Mouse (Mus musculus) heart, postnatal 36 days (tissue): ENCODE results near the gene Cacnb3. TPM values are rescaled to one million over a fixed set of nuclear protein-coding genes. Genes with fewer than 3 reads are reported as not detected.

Experiments
- DNase-seq, 2 experiments: peaks; one replicate each; pipeline ENCODE4 v3.0.0; 2021 to 2022
- intact Hi-C: fragments of 180-260 bp; cut with DNase I; formaldehyde crosslinking; loops from one replicate; pipeline ENCODE4 v1.15.1; 2025
- total RNA-seq, 2 experiments: library from RNA; stranded (reverse); gene quantifications; 2 replicates each; pipeline ENCODE4 v1.2.3; 2021

The Cacnb3 gene
- total RNA-seq, 2 experiments from 2014 or later: 3.3 to 4.0 TPM

DNA sequence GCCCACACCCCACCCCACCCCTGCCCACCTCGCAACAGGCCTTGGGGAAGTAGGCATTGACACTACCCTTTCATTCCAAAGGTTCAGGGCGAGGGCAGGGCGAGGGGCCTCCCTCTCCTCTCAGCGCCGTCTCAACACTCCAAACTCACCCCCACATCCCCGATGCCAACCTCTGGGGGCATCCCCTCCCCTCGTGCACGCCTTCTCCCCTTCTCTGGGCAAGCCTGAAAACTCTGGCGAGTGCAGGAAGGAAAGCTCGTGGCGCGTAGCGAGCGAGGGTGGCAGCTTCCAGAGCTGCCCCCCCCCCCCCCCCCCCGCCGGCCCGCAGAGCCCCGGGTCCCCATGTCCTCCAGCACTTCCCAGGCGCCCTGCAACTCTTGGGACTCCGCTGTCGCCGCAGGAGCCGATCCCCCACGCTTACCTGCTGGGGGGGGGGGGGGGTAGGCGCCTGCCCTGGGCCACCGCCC, 21.8 kb upstream of the Cacnb3 start:
- DNase-seq: peak in 1 of 2 experiments; percentile 56
- intact Hi-C loops: no loop called here

DNA sequence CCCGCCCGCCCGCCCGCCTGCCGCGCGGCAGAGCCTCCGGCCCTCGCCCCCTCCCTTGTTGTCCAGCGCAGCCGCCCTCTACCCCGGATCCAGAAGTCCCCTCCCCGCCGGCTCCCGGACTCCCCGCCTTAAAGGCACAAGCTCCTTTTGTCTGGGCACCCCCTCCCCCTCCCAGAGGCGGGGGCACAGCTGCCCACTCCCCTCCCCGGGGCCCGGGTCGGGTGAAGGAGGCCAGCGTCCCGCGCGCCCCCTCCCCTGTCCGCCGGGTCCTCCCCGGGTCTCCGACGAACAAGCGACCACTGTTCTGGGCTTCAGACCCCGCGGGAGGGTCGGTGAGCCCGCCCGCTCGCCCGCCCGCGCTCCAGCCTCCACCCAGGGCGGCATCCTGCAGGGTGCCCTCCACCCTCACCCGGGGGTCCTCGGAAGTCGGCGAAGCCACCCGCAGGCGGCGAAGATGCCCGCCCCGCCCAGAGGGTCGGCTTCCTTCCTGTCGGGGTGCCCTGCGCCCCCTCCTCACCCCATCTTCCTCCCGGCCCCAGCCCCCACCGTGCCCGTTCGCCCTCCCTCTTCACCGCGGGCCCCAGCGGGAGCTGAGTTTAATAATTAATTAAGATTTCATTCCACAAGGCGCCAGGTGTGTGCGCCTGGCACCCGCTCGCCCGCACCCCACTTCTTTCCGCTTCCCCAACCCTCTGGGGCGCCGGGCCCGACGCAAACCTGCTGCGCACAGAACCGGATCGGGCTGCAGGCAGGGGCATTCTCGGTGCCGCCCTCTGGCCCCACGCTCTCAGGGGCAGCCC, 21.1 kb upstream of the Cacnb3 start, which contains the start of gene Adcy6:
Gene Adcy6, minus strand, starts transcription at position 746 of the 800 bp plus-strand sequence.
- intact Hi-C loops: no loop called here
- DNase-seq: peak; percentile 77 to 85

DNA sequence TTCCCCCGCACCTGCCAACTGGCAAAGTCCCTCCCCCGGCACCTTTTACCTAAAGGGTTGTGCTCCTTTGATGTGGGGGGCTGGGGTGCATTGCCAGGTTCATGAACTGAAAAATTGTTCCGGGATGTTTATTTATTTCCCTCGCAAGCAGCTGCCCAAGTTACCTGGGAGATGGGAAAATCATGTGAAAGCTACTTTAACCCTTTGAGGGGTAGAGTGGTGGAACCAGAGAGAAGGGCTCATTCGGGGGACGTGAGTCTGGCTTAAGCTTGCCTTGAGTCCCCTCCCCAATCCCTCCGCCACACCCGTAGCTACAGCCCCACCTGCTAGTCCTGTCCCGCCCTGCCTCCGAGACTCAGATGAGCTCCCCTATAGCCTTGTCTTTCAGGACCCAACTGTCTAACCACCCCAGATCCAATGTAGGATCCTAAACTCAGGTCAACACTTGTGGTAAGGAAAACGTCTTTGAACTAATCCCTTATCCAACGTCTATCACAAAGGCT, 20.5 kb upstream of the Cacnb3 start:
- DNase-seq: no peak
- intact Hi-C loops: no loop called here

DNA sequence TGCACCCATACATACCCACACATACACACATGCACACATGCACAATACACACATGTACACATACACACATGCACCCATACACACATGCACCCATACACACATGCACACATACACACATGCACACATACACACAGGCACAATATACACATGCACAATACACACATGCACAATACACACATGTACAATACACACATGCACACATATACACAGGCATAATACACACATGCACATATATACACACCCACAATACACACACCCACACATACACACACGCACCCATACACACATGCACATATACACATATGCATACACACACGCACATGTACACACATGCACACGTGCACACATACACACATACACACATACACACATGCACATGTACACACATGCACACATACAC, 18.4 kb upstream of the Cacnb3 start:
- intact Hi-C loops: no loop called here
- DNase-seq: no peak

DNA sequence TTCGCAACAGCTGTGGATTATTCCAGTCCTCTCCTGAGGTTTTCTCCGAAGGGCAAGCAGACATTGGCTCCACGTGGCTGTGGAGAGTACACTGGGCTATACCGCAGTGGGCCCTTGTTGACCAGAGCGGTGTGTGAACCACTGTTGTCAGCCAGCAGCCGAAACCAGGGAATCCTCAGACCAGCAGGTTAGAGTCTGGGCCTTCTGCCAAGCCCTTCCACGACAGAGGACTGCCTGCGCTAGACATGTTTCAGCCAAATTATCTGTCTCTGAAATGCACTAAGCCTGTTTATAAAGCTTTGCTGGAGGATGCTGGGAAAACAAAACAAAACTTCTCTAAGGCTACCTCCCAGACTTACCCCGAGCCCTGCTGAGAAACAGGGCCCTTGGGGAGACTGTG, 16.1 kb upstream of the Cacnb3 start:
- intact Hi-C loops: no loop called here
- DNase-seq: no peak

GRCm38 (mm10) chr15:98614971-98615370, 15.7 kb upstream of the Cacnb3 start:
- intact Hi-C loops: no loop called here
- no peak for DNase-seq

GRCm38 (mm10) chr15:98615751-98616150, 14.9 kb upstream of the Cacnb3 start:
- intact Hi-C loops: loop anchor here (1.0 to 2.0 kb wide), 2 partner anchors 35 to 105 kb away; no protein-coding TSS in a partner anchor
- no peak for DNase-seq

DNA sequence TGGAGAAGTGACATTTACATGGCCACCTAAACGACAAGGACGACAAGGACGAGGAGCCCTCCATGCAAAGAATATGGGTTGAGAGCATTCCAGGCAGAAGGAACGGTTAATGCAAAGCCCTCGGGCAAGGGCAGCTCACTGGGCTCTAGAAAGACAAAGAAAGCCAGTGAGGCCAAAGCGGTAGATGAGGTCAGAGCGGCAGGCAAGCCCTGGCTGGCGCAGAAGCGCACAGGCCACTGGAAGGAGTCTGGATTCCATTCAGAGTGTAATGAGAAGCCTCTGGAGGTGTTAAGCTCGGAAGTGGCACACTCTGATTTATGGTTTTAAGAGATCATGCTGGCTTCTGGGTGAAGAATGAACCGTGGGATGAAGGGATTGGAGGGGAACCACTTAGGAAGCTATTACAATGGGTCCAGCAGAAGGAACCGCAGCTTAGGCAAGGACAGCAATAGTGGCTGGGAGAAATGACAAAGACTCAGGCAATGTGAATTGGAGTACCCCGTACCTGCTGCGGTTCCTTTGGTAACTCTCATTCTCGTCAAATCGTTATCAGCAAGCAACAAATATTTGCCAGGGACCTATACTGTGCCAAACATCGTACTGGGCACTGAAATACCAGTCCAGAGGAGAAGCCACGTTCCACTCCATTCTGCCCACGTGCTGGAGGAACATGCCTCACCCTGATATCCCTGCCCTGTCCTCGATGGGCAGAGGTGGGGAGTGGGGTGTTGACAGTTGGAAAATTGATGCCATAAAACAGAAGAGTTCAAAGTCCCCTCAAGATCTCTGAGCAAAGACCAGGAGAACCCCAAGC, 14.1 kb upstream of the Cacnb3 start:
- DNase-seq: no peak
- intact Hi-C loops: loop anchor here (1.0 to 2.0 kb wide), 2 partner anchors 36 to 106 kb away; no protein-coding TSS in a partner anchor

- DNase-seq: peak; percentile 88 to 91
- intact Hi-C loops: loop anchor here (2.0 kb wide), 1 partner anchor 106 kb away; no protein-coding TSS in a partner anchor
Measured at GRCm38 (mm10) chr15:98617176-98617537, 13.5 kb upstream of the Cacnb3 start.

GRCm38 (mm10) chr15:98622199-98622598, 8.4 kb upstream of the Cacnb3 start:
- intact Hi-C loops: no loop called here
- DNase-seq: no peak

DNA sequence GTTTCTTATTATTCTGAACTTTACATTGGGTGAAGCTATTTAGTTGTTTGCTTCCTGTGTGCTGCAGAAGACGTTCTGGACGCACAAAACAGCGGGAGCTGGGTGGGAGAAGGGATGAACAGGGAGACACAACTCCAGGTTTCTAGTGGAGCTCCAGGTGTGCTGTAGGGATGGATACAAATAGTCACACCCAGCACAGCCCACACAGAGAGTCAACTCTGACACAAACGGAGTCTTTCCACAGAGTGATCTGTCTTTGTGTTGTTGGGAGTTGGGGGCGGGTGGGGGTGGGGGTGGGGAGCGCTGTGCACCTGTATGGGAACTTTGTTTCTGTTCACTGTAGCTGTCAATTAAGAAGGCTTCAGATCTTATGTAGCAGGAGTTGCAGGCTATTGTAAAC, 7.9 kb upstream of the Cacnb3 start:
- no peak for DNase-seq
- intact Hi-C loops: no loop called here

DNA sequence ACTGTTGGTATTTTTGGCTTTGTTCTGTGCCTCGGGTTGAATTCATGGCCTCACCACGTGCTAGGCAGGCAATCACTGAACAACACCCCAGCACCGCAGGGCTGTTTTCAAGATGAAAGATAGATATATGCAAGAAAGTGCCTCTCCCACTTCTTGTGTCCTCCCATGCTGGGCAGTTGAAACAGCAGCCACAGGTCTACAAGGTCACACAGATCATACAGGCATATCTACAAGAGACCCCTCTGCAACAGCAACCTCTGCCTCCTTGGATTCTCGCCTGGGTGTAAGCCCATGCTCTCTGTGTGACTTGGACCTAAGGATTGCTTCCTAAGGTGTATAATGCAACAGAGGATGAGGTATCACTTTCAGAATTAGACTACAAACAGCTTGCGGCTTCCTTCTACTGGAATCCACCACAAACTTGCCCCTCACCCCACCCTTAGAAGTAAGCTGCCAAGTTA, 7.2 kb upstream of the Cacnb3 start:
- no peak for DNase-seq
- intact Hi-C loops: no loop called here

DNA sequence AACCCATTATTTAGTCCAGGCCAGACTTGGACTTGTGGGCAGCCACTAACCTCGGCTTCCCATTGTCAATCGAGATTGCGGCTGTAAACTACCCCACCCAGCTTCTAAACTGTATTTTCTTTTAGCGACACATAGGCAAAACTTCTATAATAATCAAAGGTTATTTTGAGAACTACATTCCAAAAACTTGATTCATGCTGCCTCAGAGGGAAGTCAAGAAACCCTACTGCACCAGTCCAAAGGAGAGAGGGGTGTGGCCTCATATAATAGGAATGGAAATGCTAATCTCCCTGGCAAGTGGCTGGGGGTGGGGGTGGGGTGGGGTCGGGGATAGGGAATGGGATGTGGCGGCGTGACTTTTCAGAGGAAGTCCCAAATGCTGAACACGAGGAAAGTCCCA, 4.6 kb upstream of the Cacnb3 start:
- intact Hi-C loops: no loop called here
- DNase-seq: no peak

GRCm38 (mm10) chr15:98626487-98627212, 4.0 kb upstream of the Cacnb3 start:
- intact Hi-C loops: no loop called here
- no peak for DNase-seq

GRCm38 (mm10) chr15:98628589-98629254, 1.9 kb upstream of the Cacnb3 start:
- DNase-seq: no peak
- intact Hi-C loops: no loop called here

GRCm38 (mm10) chr15:98629464-98629863, 1.2 kb upstream of the Cacnb3 start:
- intact Hi-C loops: no loop called here
- DNase-seq: no peak

GRCm38 (mm10) chr15:98631493-98631892, 853 bp downstream of the Cacnb3 start:
- DNase-seq: peak; percentile 68 to 73
- intact Hi-C loops: no loop called here

GRCm38 (mm10) chr15:98632107-98632744, 1.6 kb downstream of the Cacnb3 start:
- peak; percentile 59 to 62 for DNase-seq
- intact Hi-C loops: no loop called here

GRCm38 (mm10) chr15:98632921-98633320, 2.3 kb downstream of the Cacnb3 start:
- intact Hi-C loops: no loop called here
- DNase-seq: no peak
